Mouse (Mus musculus) forebrain, embryonic 16.5 days (tissue): ENCODE results near the gene Hoxc11. TPM values are rescaled to one million over a fixed set of nuclear protein-coding genes. Genes with fewer than 3 reads are reported as not detected.

Experiments used
- ATAC-seq: fragments of 200-750 bp; cut with Nextera tagmentation; 2 replicates; pipeline ENCODE4 v1.8.0; 2017; ENCODE audit warnings: mild to moderate bottlenecking, moderate library complexity
- H3K27ac ChIP-seq: fragments of 300-500 bp; sonication (generic); 2 replicates; pipeline ENCODE4 v1.5.1; 2014; ENCODE audit warnings: low read length, control low read depth
- H3K27me3 ChIP-seq: fragments of 300-500 bp; sonication (generic); replicated peaks from 2 replicates; pipeline ENCODE4 v1.6.1; 2014; ENCODE audit warnings: low read length; ENCODE audit not compliant: control insufficient read depth, insufficient read depth
- H3K36me3 ChIP-seq: fragments of 300-500 bp; sonication (generic); 2 replicates; pipeline ENCODE4 v1.6.1; 2014; ENCODE audit not compliant: control insufficient read depth, insufficient read depth
- H3K4me1 ChIP-seq: fragments of 300-500 bp; sonication (generic); replicated peaks from 2 replicates; pipeline ENCODE4 v1.6.1; 2014; ENCODE audit warnings: low read length; ENCODE audit not compliant: control insufficient read depth, insufficient read depth
- H3K4me2 ChIP-seq: fragments of 300-500 bp; sonication (generic); 2 replicates; pipeline ENCODE4 v1.6.1; 2014; ENCODE audit warnings: mild to moderate bottlenecking, low read length, control low read depth
- H3K4me3 ChIP-seq: fragments of 300-500 bp; sonication (generic); replicated peaks from 2 replicates; pipeline ENCODE4 v1.5.1; 2014; ENCODE audit warnings: mild to moderate bottlenecking, low read length, control low read depth
- H3K9ac ChIP-seq: fragments of 300-500 bp; sonication (generic); replicated peaks from 2 replicates; pipeline ENCODE4 v1.6.1; 2014; ENCODE audit warnings: low read depth, low read length, control low read depth
- H3K9me3 ChIP-seq: fragments of 300-500 bp; sonication (generic); 2 replicates; pipeline ENCODE4 v1.6.1; 2016; ENCODE audit warnings: low read length; ENCODE audit not compliant: control insufficient read depth
- WGBS: fragments of 180-500 bp; shearing (Covaris S2); extraction: QIAGEN DNeasy Blood & Tissue Kit; methylation state at CpG from one replicate; pipeline ENCODE4 v1.1.7; 2014; 5-methylcytosine and 5-hydroxymethylcytosine counted together
- polyA plus RNA-seq: library from polyadenylated mRNA; unstranded; fragments of >200 nt; fragmentation: Nextera tagmentation; extraction: Ambion mirVana; gene quantifications from 2 replicates; pipeline ENCODE4 v1.2.1, GENCODE M21; 2015

The Hoxc11 gene
- polyA plus RNA-seq, 1 experiment from 2014 or later, result not detected

DNA sequence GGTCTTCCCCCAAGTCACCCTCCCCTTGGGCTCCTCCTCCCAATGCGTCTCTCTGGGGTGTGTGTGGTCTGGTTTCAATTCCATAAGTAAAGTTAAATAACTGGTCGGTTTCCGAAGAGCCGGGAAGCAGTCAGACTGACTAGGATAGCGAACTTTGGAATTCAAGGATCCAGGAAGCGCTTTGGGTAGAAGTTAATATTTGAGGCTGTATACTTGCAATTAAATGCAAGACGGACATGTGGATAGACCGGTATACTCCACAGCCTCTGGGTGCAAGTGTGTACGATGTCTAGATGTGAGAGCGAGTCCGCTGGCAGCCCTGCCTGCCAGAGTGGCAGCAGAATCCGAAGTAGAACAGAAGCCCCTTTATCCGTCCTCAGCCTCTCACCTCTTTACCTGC, 8.3 kb downstream of the Hoxc11 start:
- Histone ChIP-seq H3K36me3 (no peaks in the 10 kb centered on the region), H3K9ac (no peak overlapping the region), H3K9me3 (no peaks in the 10 kb centered on the region), H3K4me1 (no peaks in the 10 kb centered on the region; the same call in 1 of the 2 replicates), H3K27ac (no peak overlapping the region), H3K4me3 (no peak overlapping the region), H3K4me2 (no peak overlapping the region), H3K27me3 (peaks cover 93% of the 10 kb centered on the region)
- WGBS, result 1% methylated on average over 13 of the region's 13 CpGs
- no peak for ATAC-seq

DNA sequence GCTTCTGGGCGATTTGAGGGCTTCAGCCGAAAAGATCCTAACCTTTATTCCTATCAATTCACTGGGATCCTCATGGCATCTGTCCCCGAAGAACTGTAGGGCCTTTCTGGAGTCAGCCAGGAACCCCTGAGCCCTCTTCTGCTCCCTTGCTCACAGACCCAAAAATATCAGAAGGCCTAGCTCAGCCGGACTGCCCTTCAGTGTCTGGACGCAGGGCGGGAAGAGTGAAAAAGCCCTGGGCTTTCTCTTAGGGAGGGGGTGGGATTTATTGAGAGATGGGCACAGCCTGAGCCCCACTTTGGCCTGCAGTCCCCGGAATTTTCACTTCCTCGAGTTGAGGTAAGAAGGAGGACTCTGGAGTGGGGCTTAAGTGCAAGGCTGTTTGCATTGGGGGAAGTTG, 9.0 kb downstream of the Hoxc11 start:
- peaks cover 92% of the 10 kb centered on the region for H3K27me3 ChIP-seq
- H3K9ac ChIP-seq, result no peak overlapping the region
- H3K4me1 ChIP-seq, result no peaks in the 10 kb centered on the region; the same call in 1 of the 2 replicates
- H3K9me3 ChIP-seq, result no peaks in the 10 kb centered on the region
- 2% methylated on average over 8 of the region's 8 CpGs for WGBS
- no peak for ATAC-seq
- H3K4me3 ChIP-seq, result no peak overlapping the region
- H3K27ac ChIP-seq, result no peak overlapping the region
- H3K4me2 ChIP-seq, result no peak overlapping the region
- no peaks in the 10 kb centered on the region for H3K36me3 ChIP-seq

DNA sequence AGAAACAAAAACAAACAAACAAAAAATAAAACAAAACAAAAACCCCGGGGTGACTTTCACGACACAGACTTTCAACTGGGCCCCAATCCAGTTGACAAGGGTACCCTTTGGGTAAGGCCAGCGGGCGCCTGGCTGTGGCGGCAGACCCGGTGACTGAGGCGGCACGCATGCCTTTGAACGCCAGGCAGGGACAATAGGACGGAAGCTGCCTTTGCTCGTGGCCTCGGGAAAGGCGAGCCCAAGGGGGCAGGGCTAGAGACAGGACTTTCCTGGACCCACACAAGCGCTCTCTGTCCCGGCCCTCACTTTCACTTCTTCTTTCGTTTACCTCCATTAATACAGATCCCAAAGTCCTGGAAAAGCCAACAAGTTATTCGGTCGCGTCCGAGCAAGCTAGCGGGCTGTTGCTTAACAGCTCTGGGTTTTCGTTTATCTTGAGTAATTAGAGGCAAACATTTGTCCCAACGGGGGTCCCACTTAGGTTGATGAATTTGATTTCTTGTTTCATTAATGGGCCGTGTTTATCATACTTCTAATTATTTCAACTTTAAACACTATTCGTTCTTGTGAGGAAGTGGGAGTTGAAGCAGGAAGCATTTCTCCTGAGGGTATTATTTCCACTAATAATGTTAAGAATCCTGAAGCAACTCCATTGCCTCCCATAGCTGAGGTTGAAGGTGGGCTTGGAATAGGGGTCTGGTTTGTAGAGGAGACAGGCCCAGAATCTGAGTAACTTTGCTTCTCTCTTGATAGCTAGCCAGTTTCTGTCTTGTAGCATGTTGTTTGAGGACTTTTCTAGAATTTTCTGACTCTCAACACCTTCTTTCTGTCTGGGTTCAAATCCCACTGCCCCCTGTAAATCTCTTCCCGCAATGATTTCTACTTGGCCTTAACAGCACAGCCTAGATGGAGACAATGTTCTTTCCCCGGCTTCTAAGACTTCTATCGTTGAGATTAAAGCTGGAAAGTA, 9.7 kb downstream of the Hoxc11 start:
- Histone ChIP-seq H3K4me1 (no peaks in the 10 kb centered on the region; the same call in 1 of the 2 replicates), H3K4me2 (no peak overlapping the region), H3K36me3 (no peaks in the 10 kb centered on the region), H3K27me3 (peaks cover 92% of the 10 kb centered on the region), H3K9ac (no peak overlapping the region), H3K27ac (no peak overlapping the region), H3K4me3 (no peak overlapping the region), H3K9me3 (no peaks in the 10 kb centered on the region)
- no peak for ATAC-seq
- WGBS, result 1% methylated on average over 28 of the region's 28 CpGs

DNA sequence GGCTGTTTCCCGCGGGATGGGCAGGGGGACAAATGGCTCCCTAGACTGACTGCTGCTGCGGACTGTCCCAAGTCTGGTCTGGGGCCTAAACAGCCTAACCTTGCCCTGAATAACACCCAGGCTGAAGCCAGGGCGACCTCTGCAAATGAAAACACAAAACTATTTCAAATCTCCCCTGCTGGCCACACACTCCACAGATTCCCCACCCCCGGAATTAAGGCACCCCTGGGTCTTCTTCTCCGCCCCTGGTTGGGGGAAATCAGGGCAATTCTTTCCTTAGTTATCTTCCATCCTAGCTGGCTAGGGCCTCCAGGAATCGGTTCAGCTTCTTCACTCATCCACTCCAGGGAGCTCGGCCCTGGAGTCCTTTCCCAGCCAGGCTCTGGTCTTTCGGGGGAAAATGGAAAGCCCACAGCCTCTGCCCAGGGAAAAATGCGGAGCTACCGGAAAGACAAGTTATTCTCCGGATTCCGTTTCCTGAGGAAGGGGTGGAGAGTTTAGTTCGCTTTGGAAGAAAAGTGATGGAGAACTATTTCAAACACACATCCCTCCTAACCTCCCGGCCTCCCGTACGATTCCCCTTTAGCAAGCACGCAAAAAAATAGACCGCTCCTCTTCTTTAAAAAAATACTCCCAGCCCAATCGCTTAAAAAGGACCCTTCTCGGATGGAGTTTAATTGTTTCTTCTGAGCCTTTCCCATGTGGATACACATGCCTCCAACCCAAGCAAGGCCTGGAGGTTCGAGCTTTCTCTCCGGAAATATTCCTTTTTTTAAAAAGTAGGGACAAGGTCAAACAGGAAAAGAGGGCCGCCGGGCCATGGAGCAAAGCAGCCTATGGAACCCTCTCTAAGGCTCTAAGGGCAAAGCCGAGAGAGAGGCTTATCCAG, 11.0 kb downstream of the Hoxc11 start:
- ATAC-seq, result no peak
- no peaks in the 10 kb centered on the region; the same call in 1 of the 2 replicates for H3K4me1 ChIP-seq
- H3K4me3 ChIP-seq, result no peak overlapping the region
- no peak overlapping the region for H3K27ac ChIP-seq
- no peak overlapping the region for H3K4me2 ChIP-seq
- WGBS, result 3% methylated on average over 26 of the region's 26 CpGs
- H3K27me3 ChIP-seq, result peaks cover 95% of the 10 kb centered on the region
- H3K9me3 ChIP-seq, result no peaks in the 10 kb centered on the region
- no peak overlapping the region for H3K9ac ChIP-seq
- no peaks in the 10 kb centered on the region for H3K36me3 ChIP-seq

DNA sequence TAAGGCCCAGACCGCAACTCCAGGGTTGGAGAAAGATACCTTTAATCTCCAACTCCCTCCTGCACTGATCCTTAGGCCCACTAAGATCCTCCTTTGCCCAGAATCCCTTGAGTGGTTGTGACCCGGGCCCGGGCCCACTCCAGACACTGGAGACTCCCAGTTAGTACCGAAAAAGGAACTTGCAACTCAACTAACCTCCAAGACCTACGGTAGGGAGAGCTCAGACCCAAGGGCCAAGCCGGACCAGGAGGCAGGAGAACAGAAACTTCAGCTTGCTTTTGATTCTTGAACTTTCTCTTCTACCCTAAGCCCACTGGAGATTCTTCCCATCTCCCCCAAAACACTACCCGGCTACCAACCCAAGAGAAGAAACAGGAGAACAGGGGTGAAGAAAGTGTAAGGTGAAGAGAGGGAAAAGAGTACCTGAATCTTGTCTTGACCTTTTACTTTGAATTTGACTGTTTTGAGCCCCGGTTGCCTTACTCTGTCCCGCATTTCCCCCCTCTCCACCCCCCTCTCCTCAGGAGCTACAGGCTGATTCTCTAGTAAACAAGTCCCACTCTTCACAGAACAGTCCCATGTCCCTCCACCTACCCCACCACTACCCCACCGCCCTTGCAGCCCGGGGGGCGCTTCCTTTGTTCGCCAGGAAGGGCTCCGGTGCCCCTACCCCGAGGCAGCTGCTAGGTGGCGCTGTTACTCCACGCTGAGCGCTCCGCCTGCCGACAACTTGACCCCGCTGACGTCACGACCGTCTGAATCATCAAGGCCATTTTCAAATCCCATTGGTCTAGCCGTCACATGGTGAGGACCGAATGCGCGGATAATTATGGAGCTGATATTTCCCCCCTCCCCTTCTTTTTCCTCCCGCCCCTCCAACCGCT, 11.9 kb downstream of the Hoxc11 start:
- peak overlapping the region; percentile 28; the same call in 1 of the 2 replicates for H3K4me2 ChIP-seq
- H3K27me3 ChIP-seq, result peaks cover 95% of the 10 kb centered on the region
- ATAC-seq, result 0 out of 2 replicates have a peak, but pooled peaks have one; percentile 38
- H3K9ac ChIP-seq, result no peak overlapping the region
- WGBS, result 3% methylated on average over 29 of the region's 30 CpGs
- peak overlapping the region; percentile 19 for H3K4me3 ChIP-seq
- H3K9me3 ChIP-seq, result no peaks in the 10 kb centered on the region
- no peak overlapping the region for H3K27ac ChIP-seq
- no peaks in the 10 kb centered on the region for H3K36me3 ChIP-seq
- no peaks in the 10 kb centered on the region; the same call in 1 of the 2 replicates for H3K4me1 ChIP-seq

DNA sequence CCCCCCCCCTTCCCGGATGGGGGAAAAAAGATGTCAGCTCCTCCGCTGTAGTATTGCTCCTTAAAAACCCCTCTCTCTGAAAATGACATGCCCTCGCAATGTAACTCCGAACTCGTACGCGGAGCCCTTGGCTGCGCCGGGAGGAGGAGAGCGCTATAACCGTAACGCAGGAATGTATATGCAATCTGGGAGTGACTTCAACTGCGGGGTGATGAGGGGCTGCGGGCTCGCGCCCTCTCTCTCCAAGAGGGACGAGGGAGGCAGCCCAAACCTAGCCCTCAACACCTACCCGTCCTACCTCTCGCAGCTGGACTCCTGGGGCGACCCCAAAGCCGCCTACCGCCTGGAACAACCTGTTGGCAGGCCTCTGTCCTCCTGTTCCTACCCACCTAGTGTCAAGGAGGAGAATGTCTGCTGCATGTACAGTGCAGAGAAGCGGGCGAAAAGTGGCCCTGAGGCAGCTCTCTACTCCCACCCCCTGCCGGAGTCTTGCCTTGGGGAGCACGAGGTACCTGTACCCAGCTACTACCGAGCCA, 12.6 kb downstream of the Hoxc11 start, which contains the start of gene Hoxc10:
TSS of gene Hoxc10 (plus strand) at position 21 of the 536 bp plus-strand sequence.
- Histone ChIP-seq H3K36me3 (no peaks in the 10 kb centered on the region), H3K4me3 (peak within 1 kb of the TSS; percentile 19), H3K9me3 (no peaks in the 10 kb centered on the region), H3K4me2 (peak within 1 kb of the TSS; percentile 28; the same call in 1 of the 2 replicates), H3K9ac (no peak within 1 kb of the TSS), H3K27ac (no peak within 1 kb of the TSS), H3K4me1 (no peaks in the 10 kb centered on the region; the same call in 1 of the 2 replicates), H3K27me3 (peaks cover 93% of the 10 kb centered on the region)
- no peak for ATAC-seq
- 3% methylated on average over 27 of the region's 27 CpGs for WGBS

DNA sequence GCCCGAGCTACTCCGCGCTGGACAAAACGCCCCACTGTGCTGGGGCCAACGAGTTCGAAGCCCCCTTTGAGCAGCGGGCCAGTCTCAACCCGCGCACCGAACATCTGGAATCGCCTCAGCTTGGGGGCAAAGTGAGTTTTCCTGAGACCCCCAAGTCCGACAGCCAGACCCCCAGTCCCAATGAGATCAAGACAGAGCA, 13.0 kb downstream of the Hoxc11 start, which contains the start of gene Hoxc5:
TSS of gene Hoxc5 (plus strand) at position 132 of the 199 bp plus-strand sequence.
- Histone ChIP-seq H3K27ac (no peak within 1 kb of the TSS), H3K36me3 (no peaks in the 10 kb centered on the region), H3K27me3 (peaks cover 95% of the 10 kb centered on the region), H3K4me3 (peak within 1 kb of the TSS; percentile 19), H3K4me2 (peak within 1 kb of the TSS; percentile 28; the same call in 1 of the 2 replicates), H3K9me3 (no peaks in the 10 kb centered on the region), H3K4me1 (no peaks in the 10 kb centered on the region; the same call in 1 of the 2 replicates), H3K9ac (no peak within 1 kb of the TSS)
- no peak for ATAC-seq
- 2% methylated on average over 12 of the region's 12 CpGs for WGBS

DNA sequence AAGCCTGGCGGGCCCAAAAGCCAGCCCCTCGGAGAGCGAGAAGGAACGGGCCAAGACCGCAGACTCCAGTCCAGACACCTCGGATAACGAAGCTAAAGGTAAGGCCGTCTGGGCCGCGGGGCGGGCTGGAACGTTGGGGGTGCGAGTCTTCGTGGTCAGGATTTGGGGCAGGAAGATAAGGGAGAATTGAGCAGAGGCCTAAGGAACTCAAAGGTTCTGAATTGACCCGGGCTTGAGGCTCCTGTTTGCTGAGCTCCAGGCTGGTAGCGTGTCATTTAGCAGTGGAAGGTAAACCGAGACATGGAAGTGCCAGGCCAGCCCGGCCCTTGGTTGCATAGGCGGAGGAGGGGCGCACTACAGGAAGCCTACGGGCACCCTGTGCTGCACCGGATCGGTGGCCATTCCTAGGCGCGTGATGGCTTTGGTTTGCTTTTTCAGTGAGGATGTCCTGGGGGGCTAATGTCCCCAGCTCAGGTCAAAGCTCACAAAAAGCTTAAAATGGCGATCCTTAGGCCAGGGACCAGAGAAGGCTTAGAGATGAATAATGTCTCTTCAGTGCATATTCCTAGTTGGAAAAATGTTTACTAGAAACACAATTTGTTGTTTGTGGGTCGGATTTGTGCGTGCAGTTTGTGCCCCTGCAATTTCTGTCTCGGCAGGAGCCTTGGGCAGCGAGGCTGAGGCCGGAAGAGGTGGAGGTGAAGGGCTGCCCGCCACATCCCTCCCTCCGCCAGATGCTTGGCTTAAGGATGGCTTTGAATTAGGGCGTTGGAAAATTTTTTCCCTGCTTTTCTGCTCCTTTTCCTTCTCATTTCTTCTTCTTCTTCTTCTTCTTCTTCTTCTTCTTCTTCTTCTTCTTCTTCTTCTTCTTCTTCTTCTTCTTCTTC, 13.5 kb downstream of the Hoxc11 start:
- Histone ChIP-seq H3K4me2 (no peak overlapping the region), H3K27me3 (peaks cover 95% of the 10 kb centered on the region), H3K27ac (no peak overlapping the region), H3K36me3 (no peaks in the 10 kb centered on the region), H3K4me1 (no peaks in the 10 kb centered on the region; the same call in 1 of the 2 replicates), H3K4me3 (no peak overlapping the region), H3K9me3 (no peaks in the 10 kb centered on the region), H3K9ac (no peak overlapping the region)
- ATAC-seq, result no peak
- WGBS, result 2% methylated on average over 34 of the region's 34 CpGs
